Mouse (Mus musculus): ENCODE measurements around the gene Nos1ap.

GRCm38 (mm10) chr1:170573117-170573516, 16.5 kb downstream of the Nos1ap start:
- TF ChIP-seq CTCF (IDR thresholded peaks at IDR 0.05; ENCODE audit: borderline replicate concordance, insufficient read depth, low read depth, low read length), result no peak
- no peak for TF ChIP-seq POLR2A (IDR thresholded peaks at IDR 0.05; ENCODE audit: borderline replicate concordance, insufficient read depth, low read length)

Data from cerebellum, adult 2 months (tissue).